Comparison of ENCODE assay signal across 8 mouse cellular contexts in the genomic region with DNA sequence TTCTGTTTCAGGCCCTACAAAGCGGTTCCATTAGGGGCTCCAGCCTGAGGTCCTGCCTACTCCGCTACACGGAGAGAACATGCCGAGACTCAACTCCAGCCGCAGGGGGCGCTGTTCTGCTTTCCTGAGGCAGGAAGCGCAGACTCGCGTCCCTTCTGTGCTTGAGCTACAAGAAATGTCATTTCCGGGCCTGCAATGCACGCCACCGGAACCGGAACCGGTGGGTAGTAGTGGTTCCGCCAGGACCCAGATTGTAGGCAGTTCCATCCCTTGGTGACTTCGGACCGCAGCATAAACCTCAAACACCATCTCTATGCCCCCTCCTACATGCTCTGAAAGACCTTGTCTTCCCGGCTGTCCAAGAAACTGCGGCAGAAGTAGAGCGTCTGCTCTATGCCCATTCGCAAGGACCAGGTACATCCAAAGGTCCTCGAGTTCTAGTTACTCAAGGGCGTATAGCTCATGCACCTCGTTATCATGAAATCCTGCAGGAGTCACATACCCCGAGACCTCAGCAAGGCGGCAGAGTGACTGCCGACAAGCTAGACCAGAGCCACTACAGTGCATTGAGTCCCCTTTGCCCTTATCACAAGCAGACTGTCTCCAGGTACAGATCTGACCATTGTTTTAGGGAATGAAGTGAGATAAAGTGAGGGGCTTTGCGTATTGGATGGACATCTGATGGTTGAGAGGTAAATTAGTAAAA. TPM values are rescaled to one million over a fixed set of nuclear protein-coding genes. Genes with fewer than 3 reads are reported as not detected.
A peak's percentile ranks its signal among the peaks of the same experiment; 100 is the strongest.
DNase-seq lines count a peak whose midpoint lies in the region; ATAC-seq and TF ChIP-seq lines count a peak whose summit lies in the region.

A gene (plus strand): TSS at position 254 of the 706 bp plus-strand sequence.

- H3K27ac ChIP-seq in heart, embryonic 12.5 days (ENCODE audit: poor library complexity, severe bottlenecking): peak within 1 kb of the TSS; percentile 58; the same call in 1 of the 2 replicates
- no peak within 1 kb of the TSS for H3K27ac ChIP-seq in kidney, postnatal 0 days
- peak within 1 kb of the TSS; percentile 51 for H3K27ac ChIP-seq in liver, embryonic 11.5 days (ENCODE audit: low read depth, low read length)
- H3K27ac ChIP-seq in stomach, embryonic 14.5 days (ENCODE audit: low read length): no peak within 1 kb of the TSS

- no peaks in the 10 kb centered on the region for H3K9me3 ChIP-seq in erythroblast, embryonic 14.5 days (ENCODE audit: control insufficient read depth, low read length)
- no peaks in the 10 kb centered on the region for H3K9me3 ChIP-seq in heart, embryonic 12.5 days (replicated peaks)
- H3K9me3 ChIP-seq in kidney, postnatal 0 days (replicated peaks; ENCODE audit: low read length): no peaks in the 10 kb centered on the region
- no peaks in the 10 kb centered on the region for H3K9me3 ChIP-seq in liver, embryonic 11.5 days (ENCODE audit: control insufficient read depth, low read length)
- H3K9me3 ChIP-seq in stomach, embryonic 14.5 days (ENCODE audit: control insufficient read depth, low read depth, low read length): no peaks in the 10 kb centered on the region

- peaks cover 26% of the 10 kb centered on the region for H3K4me1 ChIP-seq in erythroblast, embryonic 14.5 days (ENCODE audit: control insufficient read depth)
- peaks cover 33% of the 10 kb centered on the region for H3K4me1 ChIP-seq in heart, embryonic 12.5 days (replicated peaks)
- H3K4me1 ChIP-seq in kidney, postnatal 0 days (replicated peaks; ENCODE audit: insufficient read depth, low read length): 0 out of 2 replicates have a peak, but pooled peaks cover 3% of the 10 kb centered on the region
- peaks cover 9% of the 10 kb centered on the region for H3K4me1 ChIP-seq in liver, embryonic 11.5 days (replicated peaks; ENCODE audit: control insufficient read depth, insufficient read depth, low read length)
- no peaks in the 10 kb centered on the region for H3K4me1 ChIP-seq in stomach, embryonic 14.5 days (ENCODE audit: control insufficient read depth, insufficient read depth, low read length)

- H3K9ac ChIP-seq in heart, embryonic 12.5 days: peak within 1 kb of the TSS; percentile 81
- H3K9ac ChIP-seq in kidney, postnatal 0 days (ENCODE audit: low read depth, low read length): peak within 1 kb of the TSS; percentile 59
- H3K9ac ChIP-seq in liver, embryonic 11.5 days (ENCODE audit: low read depth, low read length): peak within 1 kb of the TSS; percentile 76
- H3K9ac ChIP-seq in stomach, embryonic 14.5 days (replicated peaks; ENCODE audit: low read depth, low read length): peak within 1 kb of the TSS; percentile 11; the same call in 1 of the 2 replicates

- 2% methylated on average over 28 of the region's 28 CpGs for WGBS in heart, embryonic 12.5 days
- 4% methylated on average over 28 of the region's 28 CpGs for WGBS in kidney, postnatal 0 days
- WGBS in liver, embryonic 11.5 days: 2% methylated on average over 28 of the region's 28 CpGs
- WGBS in stomach, embryonic 14.5 days: 3% methylated on average over 28 of the region's 28 CpGs

- no peaks in the 10 kb centered on the region for H3K27me3 ChIP-seq in C2C12 (ENCODE audit: control insufficient read depth, insufficient read depth, insufficient read length)
- peaks cover 12% of the 10 kb centered on the region for H3K27me3 ChIP-seq in erythroblast, embryonic 14.5 days (ENCODE audit: control insufficient read depth)
- H3K27me3 ChIP-seq in heart, embryonic 12.5 days (replicated peaks): peaks cover 3% of the 10 kb centered on the region; the same call in 1 of the 2 replicates
- H3K27me3 ChIP-seq in kidney, postnatal 0 days (ENCODE audit: insufficient read depth, low read length): no peaks in the 10 kb centered on the region
- H3K27me3 ChIP-seq in liver, embryonic 11.5 days (replicated peaks; ENCODE audit: control insufficient read depth, insufficient read depth, low read length): no peaks in the 10 kb centered on the region; the same call in 1 of the 2 replicates
- H3K27me3 ChIP-seq in stomach, embryonic 14.5 days (ENCODE audit: control insufficient read depth, insufficient read depth, low read length): no peaks in the 10 kb centered on the region

- TF ChIP-seq CTCF in C2C12 (IDR thresholded peaks at IDR 0.05; ENCODE audit: control insufficient read depth, insufficient read depth, insufficient read length): peak; percentile 41
- TF ChIP-seq CTCF in brain, embryonic 14.5 days (IDR thresholded peaks at IDR 0.05; ENCODE audit: borderline replicate concordance, extremely low read depth, insufficient read depth, insufficient read length): peak; percentile 98
- TF ChIP-seq CTCF in kidney, postnatal 0 days (IDR thresholded peaks at IDR 0.05; ENCODE audit: low read depth): peak; percentile 99

- DNase-seq in brain, embryonic 14.5 days (ENCODE audit: low read depth): peak; percentile 99
- peak; percentile 98 for DNase-seq in kidney, postnatal 0 days (ENCODE audit: low spot score)
- DNase-seq in liver, embryonic 11.5 days (ENCODE audit: low spot score): peak; percentile 88
- peak; percentile 97 for DNase-seq in naive thymus-derived CD4-positive, alpha-beta T cell, adult 2 months (ENCODE audit: low read depth)

- H3ac ChIP-seq in C2C12 (ENCODE audit: control insufficient read depth, insufficient read length, low read depth): peak within 1 kb of the TSS; percentile 76

- TF ChIP-seq POLR2A in brain, embryonic 14.5 days (IDR thresholded peaks at IDR 0.05; ENCODE audit: borderline replicate concordance, extremely low read depth, insufficient read depth, insufficient read length, poor library complexity, severe bottlenecking): peak; percentile 20; the same call in 1 of the 2 replicates

- H3K4me3 ChIP-seq in C2C12 (ENCODE audit: insufficient read depth, poor library complexity, severe bottlenecking): peak within 1 kb of the TSS; percentile 74
- H3K4me3 ChIP-seq in erythroblast, embryonic 14.5 days (replicated peaks): peak within 1 kb of the TSS; percentile 75
- H3K4me3 ChIP-seq in heart, embryonic 12.5 days: peak within 1 kb of the TSS; percentile 78
- H3K4me3 ChIP-seq in kidney, postnatal 0 days (replicated peaks; ENCODE audit: low read depth, low read length): peak within 1 kb of the TSS; percentile 52
- peak within 1 kb of the TSS; percentile 76 for H3K4me3 ChIP-seq in liver, embryonic 11.5 days (ENCODE audit: low read depth, low read length)
- peak within 1 kb of the TSS; percentile 42 for H3K4me3 ChIP-seq in stomach, embryonic 14.5 days (ENCODE audit: low read depth, low read length)

- H3K36me3 ChIP-seq in C2C12 (ENCODE audit: control insufficient read depth, insufficient read depth): no peaks in the 10 kb centered on the region
- no peaks in the 10 kb centered on the region for H3K36me3 ChIP-seq in erythroblast, embryonic 14.5 days (ENCODE audit: control insufficient read depth)
- no peaks in the 10 kb centered on the region for H3K36me3 ChIP-seq in heart, embryonic 12.5 days
- H3K36me3 ChIP-seq in kidney, postnatal 0 days (ENCODE audit: insufficient read depth, low read length): no peaks in the 10 kb centered on the region
- no peaks in the 10 kb centered on the region for H3K36me3 ChIP-seq in liver, embryonic 11.5 days (ENCODE audit: control insufficient read depth, insufficient read depth, low read length)
- no peaks in the 10 kb centered on the region for H3K36me3 ChIP-seq in stomach, embryonic 14.5 days (ENCODE audit: control insufficient read depth, insufficient read depth, low read length)

- ATAC-seq in heart, embryonic 12.5 days (ENCODE audit: insufficient number of reproducible peaks, low FRiP score): peak; percentile 72
- peak; percentile 76 for ATAC-seq in kidney, postnatal 0 days (replicated peaks; ENCODE audit: low FRiP score, low read depth)
- peak; percentile 81 for ATAC-seq in liver, embryonic 11.5 days (replicated peaks; ENCODE audit: low FRiP score)
- peak; percentile 84 for ATAC-seq in stomach, embryonic 14.5 days (ENCODE audit: insufficient number of reproducible peaks, insufficient read depth, low FRiP score, low read depth)

- H3K4me2 ChIP-seq in heart, embryonic 12.5 days: peak within 1 kb of the TSS; percentile 95
- peak within 1 kb of the TSS; percentile 70 for H3K4me2 ChIP-seq in kidney, postnatal 0 days (ENCODE audit: low read length)
- H3K4me2 ChIP-seq in liver, embryonic 11.5 days: peak within 1 kb of the TSS; percentile 91
- peak within 1 kb of the TSS; percentile 60 for H3K4me2 ChIP-seq in stomach, embryonic 14.5 days (replicated peaks; ENCODE audit: low read depth, low read length)

- peaks cover 11% of the 10 kb centered on the region for H3K79me2 ChIP-seq in C2C12 (ENCODE audit: control insufficient read depth, insufficient read depth)

- H3K79me3 ChIP-seq in C2C12 (ENCODE audit: low read depth): peaks cover 2% of the 10 kb centered on the region

TF ChIP-seq in C2C12, 6 proteins besides CTCF, POLR2A, EP300 and RAD21:
- TF ChIP-seq MAX (IDR thresholded peaks at IDR 0.05): peak; percentile 32
- TF ChIP-seq MYOD1 (IDR thresholded peaks at IDR 0.05; ENCODE audit: control insufficient read depth, insufficient read length, low read depth): no peak

RNA-seq across cellular contexts. Expression of the gene that starts here (rescaled TPM):
- 236 TPM for polyA plus RNA-seq in C2C12 (2012; fragmentation: generic; extraction: Trizol)
- 79.1 and 125 TPM in 2 replicates for polyA plus RNA-seq in brain, embryonic 14.5 days (2012; rRNA removed)
- 1.1 and 2.3 TPM in 2 replicates for polyA plus RNA-seq in erythroblast, embryonic 14.5 days (2012)
- 176 and 193 TPM in 2 replicates for polyA plus RNA-seq in heart, embryonic 12.5 days (2016; fragmentation: Nextera tagmentation; extraction: Ambion mirVana)
- 459 and 492 TPM in 2 replicates for polyA plus RNA-seq in kidney, postnatal 0 days (2015; fragmentation: Nextera tagmentation; extraction: Ambion mirVana)
- polyA plus RNA-seq in liver, embryonic 11.5 days (2014; fragmentation: Nextera tagmentation; extraction: Ambion mirVana): 244 and 245 TPM in 2 replicates
- polyA plus RNA-seq in stomach, embryonic 14.5 days (2014; fragmentation: Nextera tagmentation; extraction: Ambion mirVana): 179 and 183 TPM in 2 replicates

Comparison
In these comparisons a context has a peak if more than half of its experiments do, and no peak if none do; other contexts are left out.
1. RNA of the gene that starts here (polyA plus RNA-seq): 459 to 492 TPM in kidney, postnatal 0 days, 244 to 245 TPM in liver, embryonic 11.5 days, 236 TPM in C2C12 (single experiment), 176 to 193 TPM in heart, embryonic 12.5 days, 179 to 183 TPM in stomach, embryonic 14.5 days and 79.1 to 125 TPM in brain, embryonic 14.5 days; 1.1 to 2.3 TPM in erythroblast, embryonic 14.5 days; every median in the first group is over 10 times any median in the second.
2. CTCF ChIP-seq: peak in every context shown above with its lines; median percentile 99 in kidney, postnatal 0 days; 98 in brain, embryonic 14.5 days; 41 in C2C12.
3. H3K27ac ChIP-seq: peak in heart, embryonic 12.5 days (single experiment) and liver, embryonic 11.5 days (single experiment); none in kidney, postnatal 0 days (single experiment) and stomach, embryonic 14.5 days (single experiment).
4. H3K9ac ChIP-seq: peak in every context shown above with its lines; median percentile 81 in heart, embryonic 12.5 days; 76 in liver, embryonic 11.5 days; 59 in kidney, postnatal 0 days; 11 in stomach, embryonic 14.5 days.
5. Peak in every context shown above with its lines, with median percentiles within 50 percentile points of each other: H3K4me3 ChIP-seq, DNase-seq, ATAC-seq and H3K4me2 ChIP-seq.